Mouse (Mus musculus) left cerebral cortex, adult 11 months (tissue): ENCODE results near the gene Slc30a2.
"Not testable (repeated sequence)": the region's sequence is repeated elsewhere in the genome, so short reads cannot be mapped to it uniquely, and the experiment has no call there.

ENCODE experiments used
- DNase-seq: peaks from one replicate; pipeline ENCODE4 v3.0.0; 2022; ENCODE audit warnings: low spot score

The Slc30a2 gene

DNA sequence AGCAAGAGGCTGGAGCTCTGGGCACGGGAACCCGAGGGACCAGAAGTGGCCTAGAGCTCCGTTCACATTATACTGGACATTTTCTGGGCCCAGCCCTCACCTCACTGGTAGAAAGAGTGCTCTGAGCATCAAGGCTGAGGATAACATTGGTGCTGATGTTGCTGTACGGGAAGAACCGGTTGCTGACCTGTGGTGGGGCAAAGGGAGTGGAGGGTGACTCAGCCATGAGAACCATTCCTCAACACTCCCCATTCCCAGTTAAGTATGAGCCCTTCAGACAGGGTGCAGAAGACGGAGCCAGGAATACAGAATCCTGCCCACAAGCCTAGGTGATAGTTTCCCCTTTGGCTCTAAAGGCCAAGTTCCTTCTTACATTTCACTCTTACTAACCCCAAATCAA is 16.7 kb downstream of the Slc30a2 start:
- no peak for DNase-seq

DNA sequence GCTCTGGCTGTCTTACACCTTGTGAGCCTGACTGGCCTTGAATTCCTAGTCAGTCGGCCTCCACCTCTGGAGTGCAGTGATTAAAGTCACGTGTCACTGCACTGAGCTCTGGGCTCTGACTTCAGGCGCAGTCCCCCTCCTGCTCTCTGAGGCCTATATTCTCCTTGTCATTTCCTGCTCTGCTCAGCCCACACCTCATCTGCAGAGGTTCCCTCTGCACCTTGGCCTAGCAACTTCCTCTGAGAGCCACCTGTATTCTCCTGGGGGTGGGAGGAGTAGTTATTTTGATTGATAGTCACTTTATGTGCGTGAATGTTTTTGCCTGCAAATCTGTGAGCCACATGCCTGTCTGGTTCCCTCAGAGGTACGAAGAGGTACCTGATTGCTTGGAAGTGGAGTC is 18.2 kb downstream of the Slc30a2 start:
- DNase-seq, result no peak

DNA sequence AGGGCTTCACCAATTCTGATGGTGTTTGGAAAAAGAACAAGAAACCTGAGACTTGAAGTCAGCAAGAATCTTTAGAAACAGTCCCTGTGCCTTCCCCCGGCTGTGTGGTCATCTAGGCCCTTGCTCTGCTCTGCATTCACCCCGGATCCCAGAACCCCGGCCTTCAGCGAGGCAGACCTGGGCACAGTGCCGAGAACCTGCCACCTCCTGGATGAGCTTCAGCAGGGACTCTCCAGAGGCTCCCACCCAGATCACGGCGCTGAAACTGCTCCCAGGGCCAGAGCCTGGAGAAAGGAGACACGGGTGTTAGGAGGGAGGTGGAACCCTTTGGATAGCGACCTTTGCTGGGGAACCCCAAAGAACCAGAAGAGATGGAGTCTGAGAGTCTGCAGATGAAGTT is 19.1 kb downstream of the Slc30a2 start:
- no peak for DNase-seq

DNA sequence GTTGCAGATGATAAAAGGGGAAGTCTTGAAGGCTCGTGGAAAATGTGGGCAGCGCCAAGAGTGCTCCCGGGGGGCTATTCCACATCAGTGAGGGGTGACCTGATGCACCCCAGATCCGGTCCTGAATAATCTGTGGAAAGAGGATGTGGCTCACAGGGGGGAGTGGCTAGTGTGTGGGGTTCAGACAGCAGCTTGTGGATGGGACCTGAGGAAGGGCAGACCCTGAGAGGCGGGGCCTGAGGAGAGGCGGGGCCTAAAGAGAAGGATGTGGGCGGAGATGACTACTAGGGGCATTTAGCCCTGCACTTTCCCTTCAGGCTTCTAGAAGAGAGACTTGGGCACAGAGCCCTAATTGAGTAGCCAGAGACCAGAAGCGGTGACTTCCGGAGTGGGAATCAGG is 19.6 kb downstream of the Slc30a2 start:
- DNase-seq, result no peak

DNA sequence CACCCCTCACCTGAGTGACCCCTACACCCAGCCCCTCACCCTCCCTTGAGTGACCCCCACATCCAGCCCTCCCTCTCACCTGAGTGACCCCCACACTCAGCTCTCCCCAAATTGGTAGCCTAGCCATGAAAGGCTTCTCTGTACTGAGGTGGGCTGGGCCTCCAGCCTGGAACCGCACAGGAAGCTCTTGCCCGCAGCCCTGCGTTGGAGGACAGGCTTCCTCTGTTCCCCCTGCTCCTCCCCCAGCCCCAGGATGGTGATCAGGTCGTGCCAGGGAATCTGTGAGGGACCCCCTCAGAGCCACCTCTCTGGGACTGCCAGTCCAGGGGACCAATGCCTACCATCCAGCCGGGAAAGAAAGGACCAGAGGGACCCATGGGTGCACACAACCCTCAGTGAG is 22.3 kb downstream of the Slc30a2 start:
- no peak for DNase-seq

DNA sequence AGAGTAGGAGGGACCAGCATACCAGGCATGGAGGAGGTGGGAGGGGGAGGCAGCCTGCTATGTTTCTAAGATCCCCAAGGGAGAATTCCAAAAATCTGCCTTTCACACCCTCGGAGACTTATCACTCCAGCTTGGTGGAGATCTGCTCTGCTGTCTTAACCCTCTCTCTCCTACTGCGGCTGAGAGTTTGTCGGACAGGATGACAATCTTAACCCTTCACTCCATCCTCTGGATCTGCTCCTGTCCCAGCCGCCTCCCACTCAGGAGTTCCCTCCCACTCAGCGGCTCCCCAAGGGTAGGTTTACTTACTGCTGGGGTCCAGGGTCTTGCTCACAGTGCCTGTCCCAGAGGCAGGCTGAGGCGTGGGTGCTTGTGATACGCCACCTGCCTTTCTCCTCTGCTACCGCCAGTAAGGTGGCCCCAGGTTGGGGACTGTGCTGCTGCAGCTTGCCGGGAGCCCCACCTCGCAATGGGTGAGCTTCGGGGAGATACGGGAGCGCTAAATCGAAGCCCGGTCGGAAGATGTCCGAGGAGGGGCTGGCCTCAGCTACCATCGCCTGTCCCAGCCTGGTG is 27.8 kb downstream of the Slc30a2 start:
- peak; percentile 66 for DNase-seq

DNA sequence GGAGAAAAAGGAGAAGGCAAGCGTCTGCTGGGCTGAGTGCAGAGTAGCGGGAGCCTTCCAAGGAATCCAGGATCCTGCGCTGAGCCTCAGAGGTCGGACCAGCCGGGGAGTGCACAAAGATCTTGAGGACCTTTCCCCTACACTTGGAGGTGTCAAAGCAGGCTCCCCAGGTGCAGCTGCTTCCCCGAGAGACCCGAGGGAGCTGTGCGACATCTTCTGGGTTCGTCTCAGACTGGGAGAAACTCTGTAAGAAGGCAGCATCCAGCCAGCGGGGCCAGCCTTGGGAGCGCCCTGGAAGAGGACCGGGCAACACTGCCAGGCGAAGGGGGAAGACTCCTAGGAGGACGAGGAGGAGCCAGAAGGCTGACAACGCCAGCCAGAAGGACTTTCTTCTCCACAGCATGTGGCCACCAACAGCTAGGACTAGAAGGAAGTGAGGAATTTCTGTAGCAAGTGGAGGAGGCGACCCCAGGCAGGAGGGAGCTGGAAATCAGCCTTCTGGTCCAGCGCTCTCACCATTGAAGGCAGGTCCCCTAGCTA is 28.4 kb downstream of the Slc30a2 start:
- DNase-seq, result no peak

DNA sequence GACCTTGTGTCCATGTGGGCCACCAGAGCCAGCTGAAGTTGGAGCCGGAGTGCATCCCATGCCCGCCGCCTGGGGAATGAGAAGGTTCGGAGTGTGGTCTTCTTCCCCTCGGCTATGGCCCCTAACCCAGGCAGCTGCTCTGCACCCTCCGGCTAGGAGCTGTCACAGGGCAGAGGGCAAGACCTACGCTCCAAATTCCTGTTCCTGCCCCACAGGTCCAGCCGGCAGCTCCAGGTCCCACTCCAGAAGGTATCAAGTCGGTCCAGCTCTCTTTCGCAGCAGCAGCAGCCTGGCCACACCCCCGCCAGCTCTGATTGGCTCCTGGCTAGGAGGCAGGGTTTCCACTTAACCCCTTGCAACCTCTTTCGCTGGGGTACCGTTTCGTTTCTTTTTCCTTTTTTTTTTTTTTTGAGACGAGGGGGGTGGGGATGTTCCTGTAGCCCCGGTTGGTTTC is 29.3 kb downstream of the Slc30a2 start:
- peak; percentile 74 for DNase-seq

DNA sequence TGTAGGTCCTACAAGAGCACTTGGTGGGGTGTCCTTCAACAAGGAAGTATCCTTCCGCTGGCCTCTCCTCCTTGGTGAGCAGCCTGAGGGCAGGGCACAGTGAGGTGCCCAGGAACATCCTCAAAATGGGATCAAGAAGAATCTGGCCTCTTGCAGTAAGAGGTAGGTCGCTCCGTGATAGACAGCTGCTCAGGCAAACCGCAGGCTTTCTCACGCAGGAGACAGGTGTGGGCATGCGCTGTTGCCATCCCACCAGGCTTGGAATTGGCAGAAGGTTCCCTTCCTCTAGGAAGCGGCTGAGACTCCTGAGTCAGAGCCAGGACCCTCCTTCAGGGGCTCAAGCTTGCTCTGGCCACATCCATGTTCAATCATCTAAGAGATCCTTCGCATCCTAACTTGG is 30.3 kb downstream of the Slc30a2 start:
- DNase-seq, result no peak

DNA sequence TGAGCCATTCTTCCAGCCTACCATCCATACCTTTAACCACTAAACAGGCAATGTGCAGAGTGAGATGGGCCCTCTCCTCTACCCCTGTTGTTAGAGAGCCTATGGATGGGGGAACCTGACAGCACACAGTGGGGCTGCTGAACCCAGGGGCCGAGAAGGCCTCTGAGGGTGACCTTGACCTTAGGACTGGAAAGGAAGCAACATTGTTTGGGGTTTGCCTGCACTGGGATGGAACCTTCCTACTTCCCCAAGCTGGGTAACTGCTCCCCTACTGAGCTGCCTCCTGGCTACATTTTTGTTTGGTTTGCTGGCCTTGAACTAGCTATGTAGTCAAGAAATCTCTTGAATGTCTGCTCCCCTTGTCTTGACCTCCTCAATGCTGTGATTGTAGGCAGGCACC is 31.3 kb downstream of the Slc30a2 start:
- no peak for DNase-seq

DNA sequence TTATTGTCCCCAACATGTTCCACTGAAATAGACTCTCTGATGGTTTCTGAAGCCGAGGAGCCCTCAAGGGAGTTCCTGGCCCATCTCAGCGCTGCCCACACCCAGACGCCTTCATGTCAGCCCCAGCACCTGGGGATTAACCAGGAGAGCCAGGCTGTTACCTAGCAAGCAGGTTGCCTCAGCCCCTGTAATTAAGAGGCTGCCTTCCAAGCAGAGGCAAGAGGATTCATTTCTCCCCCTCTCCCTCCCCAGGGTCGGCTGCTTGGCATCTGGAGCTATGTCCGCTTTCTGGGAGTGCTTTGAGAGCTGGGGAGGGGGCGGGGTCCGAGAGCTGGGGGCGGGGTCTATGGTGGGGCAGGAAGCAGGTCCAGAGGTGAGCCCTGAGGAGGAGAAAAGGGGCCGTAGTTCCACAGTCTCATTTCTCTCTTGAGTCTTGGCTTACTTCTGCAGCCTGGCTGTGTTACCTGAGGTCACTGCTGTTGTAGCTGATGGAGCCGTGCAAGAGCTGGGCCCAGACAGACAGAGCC is 35.2 kb downstream of the Slc30a2 start:
- no peak for DNase-seq

DNA sequence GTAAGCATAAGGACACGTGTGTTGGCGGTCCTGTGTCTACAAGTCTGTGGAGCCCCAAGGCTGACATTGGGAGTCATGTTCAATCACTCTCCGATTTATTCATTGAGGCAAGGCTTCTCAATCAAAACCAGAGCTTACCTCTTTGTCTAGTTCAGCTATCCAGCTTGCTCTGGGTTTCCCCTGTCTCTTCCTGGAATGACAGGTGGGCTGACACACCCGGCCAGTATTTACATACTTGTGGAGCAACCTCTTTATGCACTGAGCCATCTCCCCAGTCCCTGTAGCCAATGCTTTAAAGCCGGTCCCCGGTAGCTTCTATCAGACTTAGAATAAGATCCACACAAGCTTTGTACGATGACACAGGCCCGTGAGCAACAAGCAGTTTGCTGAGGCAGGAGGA is 36.5 kb downstream of the Slc30a2 start:
- DNase-seq, result no peak

DNA sequence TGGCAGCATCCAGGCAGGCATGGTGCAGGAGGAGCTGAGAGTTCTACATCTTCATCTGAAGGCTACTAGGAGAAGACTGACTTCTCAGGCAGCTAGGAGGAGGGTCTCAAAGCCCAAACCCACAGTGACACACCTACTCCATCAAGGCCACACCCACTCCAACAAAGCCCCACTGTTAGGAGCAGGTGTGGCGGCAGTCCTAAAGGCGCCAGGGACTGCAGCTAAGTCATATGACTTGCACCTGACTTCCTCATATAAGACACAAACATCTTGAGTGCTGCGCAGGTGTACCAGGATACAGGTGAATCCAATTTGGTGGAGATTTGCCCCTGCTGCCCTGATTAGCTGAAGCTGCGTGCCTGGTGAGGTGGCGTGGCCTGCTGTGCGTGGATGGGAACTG is 40.8 kb downstream of the Slc30a2 start, which contains the start of gene Extl1:
Extl1 (minus strand) TSS at position 101 of the 400 bp plus-strand sequence.
- not testable (repeated sequence) for DNase-seq

DNA sequence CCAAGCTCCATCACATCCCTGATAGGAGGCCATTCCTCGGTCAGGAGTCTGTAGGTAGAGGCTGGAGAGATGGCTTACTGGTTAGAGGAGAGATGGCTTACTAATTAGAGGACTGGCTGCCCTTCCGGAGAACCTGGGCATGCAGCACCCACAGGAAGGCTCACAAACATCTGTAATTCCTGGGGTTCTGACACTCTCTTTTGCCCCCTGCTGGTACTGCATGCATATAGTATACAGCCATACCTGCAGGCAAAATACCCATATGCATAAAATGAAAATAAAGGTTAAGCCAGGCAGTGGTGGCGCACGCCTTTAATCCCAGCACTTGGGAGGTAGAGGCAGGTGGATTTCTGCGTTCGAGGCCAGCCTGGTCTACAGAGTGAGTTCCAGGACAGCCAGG is 44.3 kb downstream of the Slc30a2 start:
- no peak for DNase-seq

DNA sequence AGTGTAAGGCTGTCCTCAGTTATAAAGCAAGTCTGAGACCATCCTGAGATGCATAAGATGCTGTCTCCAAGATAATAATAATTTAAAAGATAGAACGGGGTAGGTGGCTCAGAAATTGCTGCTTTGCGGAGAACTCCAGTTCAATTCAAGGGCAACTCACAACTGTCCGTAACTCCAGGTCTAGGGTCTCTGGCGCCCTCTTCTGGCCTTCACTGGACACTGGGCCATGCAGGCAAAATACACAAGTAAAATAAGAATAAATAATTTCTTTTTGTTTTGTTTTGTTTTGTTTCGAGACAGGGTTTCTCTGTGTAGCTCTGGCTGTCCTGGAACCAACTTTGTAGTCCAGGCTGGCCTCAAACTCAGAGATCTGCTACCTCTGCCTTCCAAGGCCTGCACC is 45.4 kb downstream of the Slc30a2 start:
- DNase-seq, result no peak

DNA sequence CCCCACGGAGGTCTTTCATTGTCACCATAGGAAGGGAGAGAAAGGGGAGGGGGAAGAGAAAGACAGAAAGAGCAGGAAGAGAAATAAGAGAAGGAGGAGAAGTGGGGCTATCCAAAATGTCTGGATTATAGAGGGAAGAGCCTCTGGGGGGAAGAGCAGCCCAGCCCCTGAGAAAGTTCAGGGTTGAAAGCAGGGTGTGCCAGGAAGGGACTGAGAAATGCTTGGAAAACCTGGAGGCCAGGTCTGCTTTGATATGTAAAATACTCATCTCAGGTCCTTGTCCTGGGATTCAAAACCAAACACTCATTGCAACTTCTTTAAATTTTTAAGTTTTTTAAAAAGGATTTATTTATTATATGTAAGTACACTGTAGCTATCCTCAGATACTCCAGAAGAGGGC is 48.7 kb downstream of the Slc30a2 start:
- no peak for DNase-seq

DNA sequence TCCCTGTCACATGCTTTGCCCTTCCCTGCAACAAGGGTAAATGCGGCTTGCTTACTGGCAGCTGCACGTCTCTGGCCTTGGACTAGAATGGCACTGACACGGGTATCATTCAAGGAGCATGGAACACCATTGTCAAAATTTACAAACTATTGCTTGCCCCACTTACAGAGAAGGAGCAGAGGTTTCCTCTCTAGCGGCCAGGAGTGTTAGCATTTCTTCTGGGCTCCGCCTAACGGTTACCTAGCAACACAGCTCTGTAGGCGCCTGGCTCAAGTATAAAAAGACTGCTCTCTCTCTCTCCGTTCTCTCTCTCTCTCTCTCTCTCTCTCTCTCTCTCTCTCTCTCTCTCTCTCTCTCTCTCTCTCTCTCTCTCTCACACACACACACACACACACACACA is 49.6 kb downstream of the Slc30a2 start:
- DNase-seq, result no peak

DNA sequence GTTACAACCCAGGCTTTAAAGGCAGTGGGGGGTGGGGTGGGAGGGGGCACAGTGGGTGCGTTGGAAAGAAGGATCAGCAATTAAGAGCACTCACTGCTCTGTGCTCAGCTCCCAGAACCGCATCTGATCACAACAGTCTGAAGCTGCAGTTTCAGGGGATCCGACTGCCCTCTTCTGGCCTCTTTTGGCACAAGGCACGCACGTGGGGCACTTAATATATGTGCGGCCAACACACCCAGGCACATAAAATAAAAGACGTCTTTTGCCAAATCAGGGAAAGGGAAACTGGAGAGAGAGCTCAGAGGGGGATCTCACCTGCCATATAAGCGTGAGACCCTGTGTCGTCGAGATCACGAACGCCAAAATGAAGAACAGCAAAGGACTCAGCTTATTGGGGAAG is 50.0 kb downstream of the Slc30a2 start:
- DNase-seq, result no peak

DNA sequence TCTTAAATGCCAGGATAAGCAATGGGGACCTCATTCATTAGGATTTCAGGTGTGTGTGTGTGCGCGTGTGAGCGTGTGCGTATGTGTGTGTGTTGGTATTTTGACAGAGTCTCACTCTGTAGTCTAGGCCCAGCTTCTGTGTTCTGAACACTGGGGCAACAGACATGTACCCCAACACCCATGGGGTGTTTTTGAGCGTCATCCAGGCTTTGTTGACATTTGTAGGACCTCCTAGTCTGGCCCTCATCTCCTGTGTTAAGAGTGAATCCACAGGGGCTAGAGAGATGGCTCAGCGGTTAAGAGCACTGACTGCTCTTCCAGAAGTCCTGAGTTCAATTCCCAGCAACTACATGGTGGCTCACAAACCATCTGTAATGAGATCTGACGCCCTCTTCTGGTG is 52.2 kb downstream of the Slc30a2 start:
- DNase-seq, result no peak

DNA sequence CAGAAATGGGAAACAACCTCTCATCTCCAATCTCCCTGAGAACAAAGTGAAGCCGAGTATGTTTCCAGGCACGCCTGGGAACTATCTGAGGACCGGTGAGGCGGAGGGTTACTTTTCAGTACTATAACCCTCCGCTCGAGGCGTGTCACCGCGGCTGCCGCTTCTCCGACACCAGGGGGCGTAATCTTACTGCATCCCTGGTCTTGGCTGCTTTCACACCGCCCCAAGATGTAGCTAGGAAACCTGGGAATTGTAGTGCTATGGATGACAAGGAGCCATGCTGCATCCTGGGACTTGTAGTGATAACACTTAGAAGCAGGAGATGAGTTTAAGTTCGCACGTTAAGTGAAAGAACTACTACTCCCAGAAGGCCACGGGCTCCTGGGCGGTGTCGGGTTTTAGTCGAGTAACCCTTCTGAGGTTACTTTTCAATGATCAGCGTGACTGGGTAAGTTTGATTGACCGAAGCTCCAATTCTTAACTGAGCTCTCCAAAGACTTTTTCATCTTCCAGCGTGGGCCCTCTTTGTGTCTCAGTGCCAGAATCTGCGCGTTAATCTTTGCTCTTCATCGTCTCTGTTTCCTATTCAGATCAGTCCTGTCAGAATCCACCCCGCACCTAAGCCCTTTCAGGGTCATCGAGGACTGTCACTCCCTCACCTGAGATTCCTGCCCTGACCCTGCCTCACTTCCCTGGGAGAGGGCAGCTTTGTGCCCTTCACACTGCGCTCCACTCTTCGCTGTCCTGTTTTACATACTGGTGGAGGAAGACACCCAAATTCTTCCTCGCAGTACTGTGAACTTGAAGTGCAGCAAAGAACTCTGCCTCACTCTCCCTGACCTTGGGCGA is 53.2 kb downstream of the Slc30a2 start, which contains the start of gene Pafah2:
Pafah2 (plus strand) TSS at position 344 of the 849 bp plus-strand sequence.
- peak; percentile 99 for DNase-seq

DNA sequence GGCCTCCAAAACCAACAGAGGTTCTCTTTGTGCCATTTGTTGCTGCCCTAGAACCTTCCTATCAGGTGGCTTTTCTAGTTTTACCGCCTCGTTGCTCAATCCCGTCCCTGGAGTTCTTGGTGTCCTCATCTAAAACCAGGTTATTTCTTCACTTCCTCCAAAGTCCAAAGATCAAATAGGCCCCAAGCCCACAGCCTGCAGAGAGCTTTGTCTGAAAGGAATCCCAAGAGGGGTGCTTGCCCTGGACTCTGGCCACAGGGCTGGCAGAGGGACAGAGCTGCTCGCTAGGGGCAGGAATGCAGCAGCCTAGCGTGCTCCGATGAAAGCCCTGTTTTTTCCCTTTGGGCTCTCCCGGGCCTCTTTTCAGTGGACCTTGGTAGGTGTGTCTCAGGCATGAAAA is 54.1 kb downstream of the Slc30a2 start:
- DNase-seq, result no peak

DNA sequence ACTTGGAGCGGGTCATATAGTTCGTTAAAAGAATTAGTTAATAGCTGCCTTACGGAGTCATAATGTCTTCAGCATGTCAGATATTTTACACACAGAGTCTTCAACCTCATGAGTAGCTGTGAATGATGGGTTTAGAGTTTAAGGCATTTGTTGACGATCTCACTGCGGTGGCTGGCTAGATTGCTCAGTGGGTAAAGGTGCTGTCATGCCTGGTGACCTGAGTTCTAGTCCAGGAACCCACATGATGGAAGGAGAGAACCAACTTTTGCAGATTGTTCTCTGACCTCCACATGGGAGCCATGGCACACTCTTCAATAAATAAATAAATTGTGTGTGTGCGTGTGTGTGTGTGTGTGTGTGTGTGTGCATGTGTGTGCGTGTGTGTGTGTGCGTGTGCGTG is 54.8 kb downstream of the Slc30a2 start:
- no peak for DNase-seq

DNA sequence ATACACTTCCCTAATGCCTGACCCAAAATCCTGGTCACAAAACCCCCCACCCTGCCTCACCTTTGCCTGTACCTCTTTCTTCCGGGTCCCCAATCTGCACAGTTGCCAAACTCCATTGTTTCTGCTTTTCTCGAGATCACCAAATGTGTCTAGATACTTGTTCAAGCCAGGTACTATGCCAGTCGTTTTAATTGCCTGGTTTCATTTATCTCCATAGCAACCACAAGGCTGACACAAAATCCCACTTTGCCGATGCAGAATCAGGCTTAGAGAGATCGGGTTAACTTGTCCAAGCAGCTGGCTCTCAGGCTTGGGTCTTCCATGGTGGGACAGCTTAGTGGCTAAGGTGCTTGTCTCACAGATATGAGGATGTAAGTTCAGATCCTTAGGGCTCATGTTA is 57.2 kb downstream of the Slc30a2 start:
- DNase-seq, result no peak
